Mouse (Mus musculus): ENCODE measurements around the gene Psmd3. TPM values are rescaled to one million over a fixed set of nuclear protein-coding genes. Genes with fewer than 3 reads are reported as not detected.

The Psmd3 gene
- total and polyA plus RNA-seq, 2 experiments = 54.6 to 158 TPM

- H3K9ac ChIP-seq (ENCODE audit: low read depth, low read length) = peak overlapping the region; percentile 91
- H3K36me3 ChIP-seq (ENCODE audit: control insufficient read depth, insufficient read depth, low read length) = no peaks in the 10 kb centered on the region
- DNase-seq (ENCODE audit: extremely low read depth, low read depth, low spot score) = peak; percentile 69
- under 1% methylated on average over 17 of the region's 17 CpGs for whole genome bisulfite sequencing
- no peak for TF ChIP-seq POLR2A (IDR thresholded peaks at IDR 0.05; ENCODE audit: extremely low read depth, insufficient read depth, low read length)
- TF ChIP-seq CTCF (IDR thresholded peaks at IDR 0.05; ENCODE audit: low read depth, low read length) = no peak
- H3K79me2 ChIP-seq (ENCODE audit: control insufficient read depth, insufficient read depth, low read length) = peaks cover 14% of the 10 kb centered on the region; the same call in 1 of the 2 replicates
- H3K27me3 ChIP-seq (ENCODE audit: control insufficient read depth, insufficient read depth, low read length) = no peaks in the 10 kb centered on the region
- H3K4me3 ChIP-seq (ENCODE audit: insufficient read depth, low read depth, low read length) = peak overlapping the region; percentile 95
- H3K27ac ChIP-seq (replicated peaks; ENCODE audit: insufficient read depth, low read depth, low read length) = peak overlapping the region; percentile 14; the same call in 1 of the 2 replicates
- H3K4me1 ChIP-seq (ENCODE audit: control insufficient read depth, insufficient read depth, low read length) = peaks cover 13% of the 10 kb centered on the region
Measured at GRCm38 (mm10) chr11:98741051-98741620, 58.8 kb downstream of the Psmd3 start.

DNA sequence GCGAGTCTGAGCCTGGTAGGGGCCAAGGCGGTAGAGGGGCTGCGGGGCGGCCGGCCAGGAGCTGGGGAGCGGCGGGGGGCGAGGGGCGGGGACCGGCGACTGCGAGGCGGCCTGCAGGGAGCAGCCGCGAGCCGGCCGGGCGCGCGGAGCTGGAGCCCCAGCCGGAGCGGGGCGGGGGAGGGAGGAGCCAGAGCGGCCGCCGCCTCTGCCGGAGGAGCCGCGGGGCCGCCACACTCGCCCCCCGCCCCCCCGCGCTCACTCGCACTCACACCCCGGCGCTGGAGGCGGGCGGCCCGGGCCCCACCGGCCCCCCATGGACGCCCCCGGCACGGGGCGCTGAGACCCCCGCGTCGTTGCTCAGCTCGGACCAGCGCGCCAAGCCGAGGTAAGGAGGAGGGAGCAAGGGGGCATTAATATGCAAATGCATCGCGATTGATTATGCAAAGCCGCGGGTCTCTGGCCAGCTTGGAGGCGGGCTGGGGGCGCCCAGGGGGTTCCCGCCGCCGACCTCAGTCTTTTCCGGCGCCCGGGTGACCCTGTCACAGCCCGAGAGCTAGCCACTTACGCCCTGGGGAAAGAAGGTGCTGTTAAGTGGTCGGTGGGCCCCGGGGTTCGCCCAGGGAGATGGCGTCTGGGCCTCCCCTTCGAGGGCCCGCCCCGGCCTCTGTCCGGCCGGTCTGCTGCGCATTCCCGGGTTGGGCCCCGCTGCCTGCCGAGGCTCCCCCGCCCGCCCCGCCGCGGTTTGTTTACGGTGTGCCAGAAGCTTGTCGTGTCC is 59.5 kb downstream of the Psmd3 start:
- H3K79me2 ChIP-seq (ENCODE audit: control insufficient read depth, insufficient read depth, low read length) = peaks cover 14% of the 10 kb centered on the region; the same call in 1 of the 2 replicates
- H3K9ac ChIP-seq (ENCODE audit: low read depth, low read length) = peak overlapping the region; percentile 93
- no peaks in the 10 kb centered on the region for H3K27me3 ChIP-seq (ENCODE audit: control insufficient read depth, insufficient read depth, low read length)
- WGBS = under 1% methylated on average over 65 of the region's 86 CpGs
- TF ChIP-seq POLR2A (IDR thresholded peaks at IDR 0.05; ENCODE audit: extremely low read depth, insufficient read depth, low read length) (no peak), CTCF (IDR thresholded peaks at IDR 0.05; ENCODE audit: low read depth, low read length) (peak; percentile 56)
- no peaks in the 10 kb centered on the region for H3K36me3 ChIP-seq (ENCODE audit: control insufficient read depth, insufficient read depth, low read length)
- H3K4me1 ChIP-seq (ENCODE audit: control insufficient read depth, insufficient read depth, low read length) = peaks cover 20% of the 10 kb centered on the region
- peak overlapping the region; percentile 95 for H3K4me3 ChIP-seq (ENCODE audit: insufficient read depth, low read depth, low read length)
- peak overlapping the region; percentile 56 for H3K27ac ChIP-seq (replicated peaks; ENCODE audit: insufficient read depth, low read depth, low read length)
- DNase-seq (ENCODE audit: extremely low read depth, low read depth, low spot score) = peak; percentile 37

DNA sequence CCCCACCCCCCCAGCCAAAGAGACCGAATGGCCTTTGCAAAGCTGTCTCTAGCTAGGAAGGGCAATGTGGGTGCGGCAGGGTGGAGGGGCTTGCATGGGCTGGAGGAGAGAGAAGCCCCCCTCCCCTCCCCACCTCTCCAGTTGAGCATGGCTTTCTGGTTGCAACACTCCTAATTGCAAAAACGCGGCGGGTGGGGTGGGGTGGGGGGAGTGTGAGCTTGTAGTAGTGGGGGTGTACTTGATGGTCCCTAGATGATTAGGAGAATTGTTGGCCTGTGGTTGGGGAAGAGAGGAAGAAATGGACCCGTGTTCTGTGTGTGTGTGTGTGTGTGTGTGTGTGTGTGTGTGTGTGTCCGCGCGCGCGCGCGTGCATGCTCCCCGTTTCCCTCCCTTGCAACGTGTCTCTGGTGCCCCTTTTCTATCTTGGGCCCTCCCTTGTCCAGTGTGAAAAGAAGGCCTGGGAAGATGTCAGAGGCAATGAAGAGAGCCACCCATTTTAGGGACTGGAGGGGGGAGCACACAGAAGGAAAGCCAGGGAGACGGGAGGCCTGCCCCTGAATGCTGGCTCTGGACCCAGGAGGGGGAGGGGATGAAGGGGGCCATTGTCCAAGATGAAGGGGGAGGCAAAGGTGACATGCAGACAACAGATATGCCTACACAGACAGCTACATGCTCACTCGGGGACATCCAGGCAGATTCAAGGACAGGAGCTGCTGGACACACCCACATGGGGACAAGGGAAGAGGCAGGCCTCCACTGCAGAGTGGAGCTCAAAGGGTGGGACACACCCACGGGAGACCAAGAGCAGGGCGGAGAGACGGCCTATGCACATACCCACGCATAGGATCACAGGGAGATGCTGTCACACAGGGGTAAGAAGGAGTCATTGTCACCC is 60.3 kb downstream of the Psmd3 start:
- peaks cover 14% of the 10 kb centered on the region; the same call in 1 of the 2 replicates for H3K79me2 ChIP-seq (ENCODE audit: control insufficient read depth, insufficient read depth, low read length)
- peak overlapping the region; percentile 93 for H3K9ac ChIP-seq (ENCODE audit: low read depth, low read length)
- no peak for DNase-seq (ENCODE audit: extremely low read depth, low read depth, low spot score)
- no peaks in the 10 kb centered on the region for H3K36me3 ChIP-seq (ENCODE audit: control insufficient read depth, insufficient read depth, low read length)
- peaks cover 23% of the 10 kb centered on the region for H3K4me1 ChIP-seq (ENCODE audit: control insufficient read depth, insufficient read depth, low read length)
- 17% methylated on average over 21 of the region's 21 CpGs for WGBS
- H3K4me3 ChIP-seq (ENCODE audit: insufficient read depth, low read depth, low read length) = peak overlapping the region; percentile 89
- no peak overlapping the region; the same call in 1 of the 2 replicates for H3K27ac ChIP-seq (replicated peaks; ENCODE audit: insufficient read depth, low read depth, low read length)
- H3K27me3 ChIP-seq (ENCODE audit: control insufficient read depth, insufficient read depth, low read length) = no peaks in the 10 kb centered on the region
- TF ChIP-seq CTCF (IDR thresholded peaks at IDR 0.05; ENCODE audit: low read depth, low read length) (no peak), POLR2A (IDR thresholded peaks at IDR 0.05; ENCODE audit: extremely low read depth, insufficient read depth, low read length) (no peak)

DNA sequence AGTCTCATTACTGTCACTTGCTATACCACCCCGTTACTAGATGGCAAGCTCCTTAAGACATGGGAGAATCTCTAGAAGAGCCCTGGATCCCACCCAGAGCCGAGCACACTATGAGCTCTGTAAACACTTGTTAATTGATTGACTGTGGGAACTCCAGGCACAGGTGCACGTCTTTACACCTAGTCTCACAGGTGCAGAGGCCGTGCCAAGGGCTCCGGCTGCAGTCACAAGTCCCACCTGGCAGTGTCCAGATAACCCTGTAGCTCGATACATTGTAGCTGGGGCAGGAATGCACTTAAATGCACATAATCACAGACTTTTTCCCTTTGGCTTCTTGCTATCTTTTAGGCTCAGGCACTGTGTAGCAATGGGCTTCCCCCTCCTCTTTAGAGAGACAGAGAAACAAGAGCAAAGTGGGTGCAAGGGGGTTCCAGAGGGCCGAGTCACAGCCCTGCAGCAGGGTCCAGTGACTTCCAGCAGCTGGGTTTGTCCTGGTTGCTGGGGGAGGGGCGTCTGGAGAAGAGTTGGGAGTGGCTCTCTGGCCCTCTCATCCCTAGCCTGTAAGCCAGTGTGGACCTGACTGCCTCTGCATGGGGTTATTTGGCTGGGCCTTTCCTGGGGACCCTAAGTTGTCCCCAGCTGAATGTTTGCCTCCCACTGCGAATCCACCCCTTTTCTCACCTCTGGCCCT is 61.4 kb downstream of the Psmd3 start:
- Histone ChIP-seq H3K36me3 (ENCODE audit: control insufficient read depth, insufficient read depth, low read length) (no peaks in the 10 kb centered on the region), H3K4me1 (ENCODE audit: control insufficient read depth, insufficient read depth, low read length) (peaks cover 26% of the 10 kb centered on the region), H3K79me2 (ENCODE audit: control insufficient read depth, insufficient read depth, low read length) (peaks cover 25% of the 10 kb centered on the region; the same call in 1 of the 2 replicates), H3K4me3 (ENCODE audit: insufficient read depth, low read depth, low read length) (no peak overlapping the region), H3K27me3 (ENCODE audit: control insufficient read depth, insufficient read depth, low read length) (no peaks in the 10 kb centered on the region), H3K27ac (replicated peaks; ENCODE audit: insufficient read depth, low read depth, low read length) (no peak overlapping the region), H3K9ac (ENCODE audit: low read depth, low read length) (no peak overlapping the region)
- DNase-seq (ENCODE audit: extremely low read depth, low read depth, low spot score) = no peak
- TF ChIP-seq CTCF (IDR thresholded peaks at IDR 0.05; ENCODE audit: low read depth, low read length) (no peak), POLR2A (IDR thresholded peaks at IDR 0.05; ENCODE audit: extremely low read depth, insufficient read depth, low read length) (no peak)
- 36% methylated on average over 9 of the region's 9 CpGs for WGBS

GRCm38 (mm10) chr11:98744456-98745019 is 62.2 kb downstream of the Psmd3 start:
- Histone ChIP-seq H3K27me3 (ENCODE audit: control insufficient read depth, insufficient read depth, low read length) (no peaks in the 10 kb centered on the region), H3K4me1 (ENCODE audit: control insufficient read depth, insufficient read depth, low read length) (peaks cover 26% of the 10 kb centered on the region), H3K4me3 (ENCODE audit: insufficient read depth, low read depth, low read length) (no peak overlapping the region), H3K9ac (ENCODE audit: low read depth, low read length) (no peak overlapping the region), H3K27ac (replicated peaks; ENCODE audit: insufficient read depth, low read depth, low read length) (no peak overlapping the region), H3K36me3 (ENCODE audit: control insufficient read depth, insufficient read depth, low read length) (no peaks in the 10 kb centered on the region), H3K79me2 (ENCODE audit: control insufficient read depth, insufficient read depth, low read length) (peaks cover 29% of the 10 kb centered on the region; the same call in 1 of the 2 replicates)
- TF ChIP-seq CTCF (IDR thresholded peaks at IDR 0.05; ENCODE audit: low read depth, low read length) (no peak), POLR2A (IDR thresholded peaks at IDR 0.05; ENCODE audit: extremely low read depth, insufficient read depth, low read length) (no peak)
- no peak for DNase-seq (ENCODE audit: extremely low read depth, low read depth, low spot score)
- 78% methylated on average over 7 of the region's 7 CpGs for WGBS

Other genes with a start within 250 kb of the Psmd3 start
- gene Mien1, start 243.6 kb upstream of the Psmd3 start, total RNA-seq (2014; rRNA removed) = 62.8 and 64.1 TPM in 2 replicates
- 75.0 and 101 TPM in 2 replicates for gene Mien1, start 243.6 kb upstream of the Psmd3 start, polyA plus RNA-seq (2012; rRNA removed)
- gene Grb7, start 236.2 kb upstream of the Psmd3 start, total RNA-seq (2014; rRNA removed) = 58.2 and 84.8 TPM in 2 replicates
- gene Grb7, start 236.2 kb upstream of the Psmd3 start, polyA plus RNA-seq (2012; rRNA removed) = 134 and 136 TPM in 2 replicates
- 0.37 and 0.60 TPM in 2 replicates for gene Ikzf3, start 136.5 kb upstream of the Psmd3 start, total RNA-seq (2014; rRNA removed)
- gene Ikzf3, start 136.5 kb upstream of the Psmd3 start, polyA plus RNA-seq (2012; rRNA removed) = 0.82 and 1.1 TPM in 2 replicates
- 0.28 and 0.94 TPM in 2 replicates for gene Zpbp2, start 131.5 kb upstream of the Psmd3 start, total RNA-seq (2014; rRNA removed)
- gene Zpbp2, start 131.5 kb upstream of the Psmd3 start, polyA plus RNA-seq (2012; rRNA removed) = 0.09 TPM in 1 of 2 replicates, not detected in the other
- 48.3 and 62.0 TPM in 2 replicates for gene Ormdl3, start 95.2 kb upstream of the Psmd3 start, total RNA-seq (2014; rRNA removed)
- 119 and 166 TPM in 2 replicates for gene Ormdl3, start 95.2 kb upstream of the Psmd3 start, polyA plus RNA-seq (2012; rRNA removed)
- gene Lrrc3c, start 84.3 kb upstream of the Psmd3 start, total RNA-seq (2014; rRNA removed) = not detected in 2 replicates
- gene Lrrc3c, start 84.3 kb upstream of the Psmd3 start, polyA plus RNA-seq (2012; rRNA removed) = not detected in 2 replicates
- not detected in 2 replicates for gene Gm12355, start 56.9 kb upstream of the Psmd3 start, total RNA-seq (2014; rRNA removed)
- not detected in 2 replicates for gene Gm12355, start 56.9 kb upstream of the Psmd3 start, polyA plus RNA-seq (2012; rRNA removed)
- not detected in 2 replicates for gene Gsdma3, start 56.2 kb upstream of the Psmd3 start, total RNA-seq (2014; rRNA removed)
- gene Gsdma3, start 56.2 kb upstream of the Psmd3 start, polyA plus RNA-seq (2012; rRNA removed) = not detected in 2 replicates
- gene Gsdma2, start 35.8 kb upstream of the Psmd3 start, total RNA-seq (2014; rRNA removed) = not detected in 2 replicates
- gene Gsdma2, start 35.8 kb upstream of the Psmd3 start, polyA plus RNA-seq (2012; rRNA removed) = not detected in 2 replicates
- not detected in 2 replicates for gene Gsdma, start 18.2 kb upstream of the Psmd3 start, total RNA-seq (2014; rRNA removed)
- gene Gsdma, start 18.2 kb upstream of the Psmd3 start, polyA plus RNA-seq (2012; rRNA removed) = not detected in 2 replicates
- not detected in 2 replicates for gene Csf3, start 18.7 kb downstream of the Psmd3 start, total RNA-seq (2014; rRNA removed)
- 0.07 TPM in 1 of 2 replicates, not detected in the other for gene Csf3, start 18.7 kb downstream of the Psmd3 start, polyA plus RNA-seq (2012; rRNA removed)
- gene Med24, start 46.9 kb downstream of the Psmd3 start, total RNA-seq (2014; rRNA removed) = 3.9 and 6.2 TPM in 2 replicates
- gene Med24, start 46.9 kb downstream of the Psmd3 start, polyA plus RNA-seq (2012; rRNA removed) = 16.2 and 23.2 TPM in 2 replicates
- 5.5 and 8.9 TPM in 2 replicates for gene Thra, start 58.1 kb downstream of the Psmd3 start, total RNA-seq (2014; rRNA removed)
- 13.6 and 14.9 TPM in 2 replicates for gene Thra, start 58.1 kb downstream of the Psmd3 start, polyA plus RNA-seq (2012; rRNA removed)
- 19.0 and 45.4 TPM in 2 replicates for gene Nr1d1, start 92.8 kb downstream of the Psmd3 start, total RNA-seq (2014; rRNA removed)
- gene Nr1d1, start 92.8 kb downstream of the Psmd3 start, polyA plus RNA-seq (2012; rRNA removed) = 75.4 and 106 TPM in 2 replicates
- gene Msl1, start 113.0 kb downstream of the Psmd3 start, total RNA-seq (2014; rRNA removed) = 15.5 and 17.7 TPM in 2 replicates
- 17.0 and 17.2 TPM in 2 replicates for gene Msl1, start 113.0 kb downstream of the Psmd3 start, polyA plus RNA-seq (2012; rRNA removed)
- 3.6 and 6.6 TPM in 2 replicates for gene Casc3, start 122.4 kb downstream of the Psmd3 start, total RNA-seq (2014; rRNA removed)
- gene Casc3, start 122.4 kb downstream of the Psmd3 start, polyA plus RNA-seq (2012; rRNA removed) = 11.2 and 12.5 TPM in 2 replicates
- 0.13 and 0.18 TPM in 2 replicates for gene Rapgefl1, start 154.2 kb downstream of the Psmd3 start, total RNA-seq (2014; rRNA removed)
- 1.4 and 1.9 TPM in 2 replicates for gene Rapgefl1, start 154.2 kb downstream of the Psmd3 start, polyA plus RNA-seq (2012; rRNA removed)
- 1.5 and 1.9 TPM in 2 replicates for gene Wipf2, start 181.1 kb downstream of the Psmd3 start, total RNA-seq (2014; rRNA removed)
- gene Wipf2, start 181.1 kb downstream of the Psmd3 start, polyA plus RNA-seq (2012; rRNA removed) = 3.1 TPM in 2 replicates
- 0.09 and 0.20 TPM in 2 replicates for gene Cdc6, start 225.2 kb downstream of the Psmd3 start, total RNA-seq (2014; rRNA removed)
- gene Cdc6, start 225.2 kb downstream of the Psmd3 start, polyA plus RNA-seq (2012; rRNA removed) = 0.07 TPM in 1 of 2 replicates, not detected in the other
- 3.7 and 4.5 TPM in 2 replicates for gene Rara, start 245.3 kb downstream of the Psmd3 start, total RNA-seq (2014; rRNA removed)
- 14.1 and 14.6 TPM in 2 replicates for gene Rara, start 245.3 kb downstream of the Psmd3 start, polyA plus RNA-seq (2012; rRNA removed)

Measured in liver, adult 2 months (tissue).